Mouse (Mus musculus) heart, adult 9 months (tissue): ENCODE data around the gene Tut1.

Source experiments
- DNase-seq, 2 experiments: peaks; one replicate each; pipeline ENCODE4 v3.0.0; 2022; ENCODE audit warnings: low spot score in 2 of 2

Tut1 gene

GRCm38 (mm10) chr19:8953135-8954039 lies at the start of gene Tut1:
TSS of gene Tut1 (plus strand) at chr19:8953847.
- DNase-seq: peak; percentile 92 to 96

- DNase-seq: no peak
Observed at GRCm38 (mm10) chr19:8908531-8908930, 45.1 kb upstream of the Tut1 start.

- no peak for DNase-seq
Observed at GRCm38 (mm10) chr19:8911810-8912209, 41.8 kb upstream of the Tut1 start.

- no peak for DNase-seq
Observed at GRCm38 (mm10) chr19:8914212-8914611, 39.4 kb upstream of the Tut1 start.

GRCm38 (mm10) chr19:8919000-8919399 lies 34.6 kb upstream of the Tut1 start:
- no peak for DNase-seq

GRCm38 (mm10) chr19:8919684-8920072 lies 34.0 kb upstream of the Tut1 start:
- no peak for DNase-seq

GRCm38 (mm10) chr19:8920073-8920736 lies 33.4 kb upstream of the Tut1 start, which contains the start of gene B3gat3:
TSS of gene B3gat3 (plus strand) at chr19:8920374.
- DNase-seq: peak; percentile 96 to 98

GRCm38 (mm10) chr19:8920836-8921291 lies 32.8 kb upstream of the Tut1 start:
- peak in 1 of 2 experiments; percentile 42 for DNase-seq

- no peak for DNase-seq
Observed at GRCm38 (mm10) chr19:8921741-8922140, 31.9 kb upstream of the Tut1 start.

- no peak for DNase-seq
Observed at GRCm38 (mm10) chr19:8926766-8927165, 26.9 kb upstream of the Tut1 start.

GRCm38 (mm10) chr19:8927891-8928525 lies 25.6 kb upstream of the Tut1 start:
- DNase-seq: no peak

GRCm38 (mm10) chr19:8928689-8929223 lies 24.9 kb upstream of the Tut1 start:
- no peak for DNase-seq

GRCm38 (mm10) chr19:8929224-8930088 lies 24.2 kb upstream of the Tut1 start, which contains the start of the genes Rom1 and Eml3:
TSS of gene Rom1 (minus strand) at chr19:8929356.
TSS of gene Eml3 (plus strand) at chr19:8929552.
- DNase-seq: peak; percentile 94 to 95

- no peak for DNase-seq
Observed at GRCm38 (mm10) chr19:8930117-8930516, 23.5 kb upstream of the Tut1 start.

GRCm38 (mm10) chr19:8930771-8931170 lies 22.9 kb upstream of the Tut1 start:
- DNase-seq: no peak

GRCm38 (mm10) chr19:8936736-8937135 lies 16.9 kb upstream of the Tut1 start:
- no peak for DNase-seq

GRCm38 (mm10) chr19:8940526-8941133 lies 13.0 kb upstream of the Tut1 start:
- DNase-seq: no peak

- no peak for DNase-seq
Observed at GRCm38 (mm10) chr19:8941136-8941514, 12.5 kb upstream of the Tut1 start.

- DNase-seq: peak; percentile 90 to 93
Observed at GRCm38 (mm10) chr19:8941515-8942217, 12.0 kb upstream of the Tut1 start, which contains the start of gene Mta2. TSS of gene Mta2 (plus strand) at chr19:8941875.
